Mouse (Mus musculus): ENCODE data around the gene Dab2.

Gene Dab2

DNA sequence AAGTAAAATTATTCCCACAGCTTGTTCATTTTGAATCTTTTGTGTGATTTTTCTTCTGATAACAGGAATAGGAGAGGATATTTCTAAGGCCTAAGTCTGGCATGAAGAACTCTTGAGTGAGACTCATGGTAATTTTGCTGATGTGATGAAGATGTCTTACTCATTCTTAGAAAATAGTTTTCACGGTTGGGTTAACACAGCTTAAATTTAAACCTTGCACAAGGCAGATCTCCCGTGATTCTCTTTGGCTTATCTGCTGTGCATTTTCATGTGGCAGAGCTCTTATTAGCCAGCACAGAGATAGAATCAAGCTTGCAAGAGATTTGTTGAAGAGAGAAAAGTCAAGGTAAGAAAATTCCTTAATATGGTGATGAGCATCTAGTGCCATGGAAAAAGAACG lies at the start of gene Dab2:
Gene Dab2, plus strand, starts transcription at position 235 of the 400 bp plus-strand sequence.
- DNase-seq, result no peak

DNA sequence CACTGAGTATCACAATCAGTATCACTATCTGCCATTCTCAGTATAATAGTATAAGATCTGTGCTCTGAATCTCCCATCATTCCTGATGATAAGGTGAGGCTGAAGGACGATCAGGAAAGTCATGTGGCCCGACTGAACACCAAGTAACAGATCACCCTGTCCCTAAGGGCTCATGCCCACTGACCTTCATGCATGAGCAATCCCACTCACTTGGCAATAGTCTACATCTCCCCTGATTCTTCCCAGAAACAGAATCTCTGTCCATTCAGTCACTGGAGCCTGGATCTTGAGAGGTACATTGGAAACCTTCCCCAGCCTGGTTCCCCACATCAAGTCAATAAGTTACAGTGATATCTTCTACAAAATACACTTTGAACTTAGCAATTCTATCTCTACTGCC lies 46.1 kb upstream of the Dab2 start:
- DNase-seq, result no peak

DNA sequence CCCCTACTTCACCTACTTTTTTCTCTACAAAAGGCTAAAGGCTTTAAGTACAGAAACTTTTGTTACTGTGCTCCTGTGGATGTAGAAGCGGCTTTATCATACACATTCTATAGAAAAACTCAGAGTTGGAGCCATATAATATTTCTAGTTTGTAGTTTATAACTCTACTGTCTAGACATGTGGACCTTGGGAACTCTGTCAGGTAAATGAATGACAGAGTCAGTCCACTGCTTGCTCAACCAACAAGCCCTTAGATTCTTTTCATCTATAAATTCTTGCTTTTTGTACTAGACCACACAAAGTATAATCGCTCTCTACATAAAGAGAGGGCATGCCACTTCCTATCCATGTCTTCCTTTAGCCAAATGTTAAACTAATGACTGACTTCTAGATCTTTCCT lies 45.2 kb upstream of the Dab2 start:
- DNase-seq, result no peak

DNA sequence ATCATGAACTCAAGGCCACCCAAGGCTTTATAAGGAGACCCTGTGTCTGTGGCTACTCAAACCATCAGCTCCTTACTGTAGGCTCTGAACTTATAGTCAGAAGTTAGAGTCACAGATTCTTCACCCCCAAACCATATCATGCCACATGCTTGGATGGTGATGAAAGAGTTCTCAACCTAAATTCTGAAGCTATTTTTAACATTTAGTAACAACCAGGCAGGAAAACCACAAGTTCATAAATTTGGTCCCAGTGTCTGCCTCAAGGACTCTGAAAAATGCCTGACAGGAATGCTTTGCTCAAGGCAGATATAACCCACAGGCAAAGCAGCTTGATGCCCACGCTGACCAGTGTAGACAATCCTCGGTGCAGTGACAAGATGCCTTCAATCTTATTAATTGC lies 42.5 kb upstream of the Dab2 start:
- DNase-seq, result no peak

DNA sequence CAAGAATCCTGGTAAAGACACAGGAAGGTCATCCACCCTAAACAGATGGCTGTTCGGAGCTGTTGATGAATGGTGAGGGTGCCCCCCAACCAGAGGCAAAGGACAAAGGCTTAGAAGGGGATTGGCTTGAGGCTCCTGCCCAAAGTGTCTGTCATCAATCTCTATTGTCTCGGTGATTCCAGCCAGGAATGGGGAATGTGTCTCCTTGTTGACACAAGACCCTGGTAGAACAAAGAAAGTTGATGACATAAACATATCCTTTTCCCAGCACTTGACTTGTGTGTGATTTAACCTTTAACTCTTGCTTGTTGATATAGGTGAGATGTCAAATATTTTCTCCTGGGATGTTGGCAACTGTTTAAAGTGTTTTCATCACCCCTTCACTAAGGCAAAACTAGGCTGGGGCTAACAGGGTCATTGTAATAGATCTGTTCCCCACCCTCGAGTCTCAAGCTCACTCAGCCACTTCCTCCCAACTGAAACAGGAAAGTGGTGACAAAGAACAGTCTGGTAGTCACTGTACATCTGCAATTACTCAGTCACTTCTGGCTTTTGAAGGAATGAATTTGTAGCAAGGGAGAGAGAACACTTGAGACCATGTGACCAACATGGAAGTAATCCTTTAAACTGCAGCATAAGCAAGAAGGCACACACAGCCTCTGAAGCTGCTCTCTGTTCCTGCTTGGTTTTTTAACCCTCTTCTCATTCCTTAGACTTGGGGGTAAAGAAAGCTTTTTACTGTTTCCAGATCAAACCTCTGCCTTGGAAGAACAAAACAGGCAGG lies 39.4 kb upstream of the Dab2 start:
- no peak for DNase-seq

DNA sequence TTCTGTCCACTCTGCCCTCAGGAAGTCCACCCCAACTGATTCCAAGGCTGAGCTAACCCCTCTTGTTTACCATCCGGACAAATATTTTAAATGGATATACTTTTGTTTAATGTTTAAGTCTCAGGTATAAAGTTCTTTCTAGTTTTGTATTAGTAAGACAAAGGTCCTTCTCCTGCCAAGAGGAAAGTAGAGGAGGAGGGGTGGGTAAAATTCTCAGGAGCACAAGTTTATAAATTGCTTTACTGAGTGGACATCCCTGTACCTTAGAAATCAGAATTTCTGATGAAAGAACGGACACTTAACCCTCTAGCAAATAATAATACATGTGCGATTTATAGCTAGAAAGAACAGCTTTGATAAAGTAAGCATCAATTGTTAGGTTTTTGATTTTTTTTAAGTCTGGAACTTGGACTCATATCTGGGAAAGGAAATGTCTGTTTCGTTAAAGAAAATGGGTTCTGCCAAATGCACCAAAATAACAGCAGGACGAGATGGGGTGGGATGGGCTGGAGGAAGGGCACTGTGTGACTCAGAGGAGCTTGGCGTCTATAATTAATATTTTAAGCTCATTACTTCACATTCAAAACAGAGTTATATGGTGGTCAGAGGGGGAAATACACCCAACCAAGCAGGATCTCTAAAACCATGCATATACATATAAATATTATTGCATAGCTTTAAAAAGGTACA lies 38.7 kb upstream of the Dab2 start:
- no peak for DNase-seq

DNA sequence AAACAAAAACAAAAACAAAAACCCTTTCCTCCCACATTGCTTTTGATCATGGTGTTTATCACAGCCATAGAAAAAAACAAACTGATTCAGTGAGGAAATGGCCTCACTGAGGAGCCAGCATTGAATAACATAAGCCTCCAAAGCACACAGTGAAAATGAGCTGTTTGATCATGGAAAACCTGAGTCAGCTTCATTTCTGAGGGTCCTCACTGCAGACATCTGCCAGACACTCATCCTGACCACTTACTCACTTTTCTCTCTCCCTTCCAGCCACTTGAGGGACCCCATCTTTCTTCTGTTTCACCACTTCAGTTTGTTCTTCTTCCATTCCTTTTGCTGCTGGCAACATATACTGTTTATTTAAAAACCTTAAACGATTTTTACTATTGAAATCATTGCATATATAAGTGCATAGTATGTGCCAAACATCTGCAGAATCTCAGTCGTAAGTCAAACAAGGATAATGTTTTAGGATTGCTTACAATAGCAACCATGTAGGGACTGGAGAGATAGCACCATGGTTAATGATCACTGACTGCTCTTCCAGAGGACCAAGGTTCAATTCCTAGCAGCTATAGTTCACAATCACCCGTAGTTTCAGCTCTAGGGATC lies 32.3 kb upstream of the Dab2 start:
- DNase-seq, result no peak

DNA sequence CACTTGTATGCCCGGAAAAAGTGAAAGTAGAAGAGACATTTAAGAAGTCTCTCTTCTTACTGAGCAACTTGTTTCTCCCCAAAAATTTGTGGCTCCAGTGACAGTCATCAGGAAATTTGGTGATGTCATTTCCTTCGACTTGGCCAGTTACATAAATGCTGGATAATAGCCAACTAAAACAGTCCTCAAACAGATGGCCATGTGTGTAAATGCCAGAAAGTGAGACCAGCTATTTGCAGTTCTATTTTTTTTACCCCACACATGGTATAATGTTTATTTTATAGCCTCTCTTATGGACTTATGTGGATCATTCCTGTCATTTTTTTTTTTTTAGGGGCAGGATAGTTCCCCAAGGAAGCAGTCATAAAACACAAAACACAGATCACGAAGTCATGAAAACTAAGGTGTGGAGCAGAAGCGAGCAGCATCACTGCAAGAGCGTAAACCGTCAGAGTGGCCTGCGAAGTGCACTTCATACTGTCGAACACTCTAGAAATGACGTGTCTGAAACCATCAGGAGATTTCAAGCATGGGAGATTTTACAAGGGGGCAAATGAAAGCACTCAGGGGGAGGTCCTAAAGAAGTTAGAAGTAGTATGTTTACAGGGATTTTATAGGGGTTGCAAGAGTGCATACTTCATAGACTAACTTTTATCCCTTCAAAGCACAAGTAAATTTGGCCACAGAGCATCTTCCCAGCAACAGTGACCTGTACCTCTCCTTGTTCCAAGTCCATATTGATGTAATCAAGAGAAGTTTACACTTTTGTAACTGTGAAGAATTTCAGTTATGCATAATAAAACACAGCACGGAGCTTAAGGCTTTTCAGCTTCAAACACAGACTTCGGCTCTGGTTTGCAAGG lies 20.8 kb upstream of the Dab2 start:
- no peak for DNase-seq

DNA sequence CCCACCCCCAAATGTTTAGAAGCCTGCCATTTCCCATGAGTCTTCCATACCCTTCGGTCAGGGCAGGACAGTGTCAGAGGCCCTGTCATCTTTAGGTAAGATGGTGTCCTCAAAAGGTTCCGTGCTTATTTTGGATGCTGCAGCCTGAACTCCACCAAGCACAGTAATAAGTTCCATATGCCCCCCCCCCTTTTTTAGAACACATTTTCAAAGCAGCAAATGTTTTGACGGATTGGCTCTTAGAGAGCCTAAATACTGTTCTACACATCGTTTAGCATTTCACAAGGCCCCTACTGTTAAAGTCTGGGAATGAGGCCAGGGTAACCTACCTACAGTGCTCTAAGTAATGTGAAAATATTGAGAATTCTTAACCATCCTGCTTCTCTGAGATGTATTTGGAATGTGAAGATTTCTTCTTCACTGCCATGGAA lies 19.6 kb upstream of the Dab2 start:
- no peak for DNase-seq

DNA sequence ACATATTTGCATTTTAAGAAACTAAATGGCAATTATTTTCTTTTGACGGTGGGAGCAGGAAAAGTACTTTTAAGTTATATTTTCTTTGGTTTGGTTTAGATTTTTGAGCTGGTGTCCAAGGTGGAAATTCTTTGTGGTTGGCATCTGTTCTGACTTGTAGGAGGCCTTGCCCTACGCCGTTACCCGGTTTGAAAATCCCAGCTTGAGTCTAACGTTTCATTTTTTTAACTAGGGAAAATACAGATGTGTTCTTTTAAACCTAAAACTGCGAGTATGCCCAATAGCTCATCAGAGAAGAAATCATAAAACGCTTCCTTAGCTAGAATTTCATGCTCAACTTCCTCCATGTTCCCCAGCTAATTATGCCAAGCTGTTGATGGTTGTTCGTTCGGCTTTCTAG lies 16.3 kb upstream of the Dab2 start:
- no peak for DNase-seq

DNA sequence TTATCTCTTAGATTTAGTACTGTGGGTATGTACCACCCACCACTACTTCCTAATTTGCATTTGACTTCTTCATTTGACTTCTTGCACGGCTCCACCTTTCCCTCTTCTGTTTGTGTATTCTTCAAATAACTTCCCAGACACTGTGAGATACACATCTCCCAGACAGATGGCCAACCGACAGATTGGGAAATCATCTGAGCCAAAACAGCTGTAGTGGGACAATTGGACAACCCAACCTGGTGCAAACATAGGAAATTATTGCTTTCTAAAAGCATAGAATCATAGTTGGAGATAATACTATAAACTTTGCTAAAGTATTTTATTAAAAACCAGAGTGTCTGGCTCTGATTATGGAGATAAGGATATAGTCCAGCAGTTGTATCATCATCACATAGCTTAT lies 3.5 kb upstream of the Dab2 start:
- no peak for DNase-seq

DNA sequence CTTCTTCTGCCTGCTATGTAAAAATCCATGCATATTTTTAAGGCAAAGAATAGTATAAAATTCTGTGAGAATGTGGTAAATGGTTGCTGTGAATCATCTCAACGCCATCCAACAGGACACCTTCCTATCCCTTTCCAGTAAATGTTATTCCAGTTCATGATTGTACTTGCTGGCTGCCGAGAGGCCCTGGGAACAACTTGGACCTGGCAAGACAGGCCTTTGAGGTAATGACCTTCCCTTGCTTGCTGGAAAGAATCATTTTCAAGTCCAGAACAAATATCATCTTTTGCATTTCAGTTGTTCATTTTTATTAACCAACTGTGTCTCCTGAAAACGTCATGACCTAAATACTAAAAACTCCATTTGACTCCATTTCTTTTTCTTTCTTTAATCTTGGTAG lies 862 bp upstream of the Dab2 start:
- DNase-seq, result no peak

DNA sequence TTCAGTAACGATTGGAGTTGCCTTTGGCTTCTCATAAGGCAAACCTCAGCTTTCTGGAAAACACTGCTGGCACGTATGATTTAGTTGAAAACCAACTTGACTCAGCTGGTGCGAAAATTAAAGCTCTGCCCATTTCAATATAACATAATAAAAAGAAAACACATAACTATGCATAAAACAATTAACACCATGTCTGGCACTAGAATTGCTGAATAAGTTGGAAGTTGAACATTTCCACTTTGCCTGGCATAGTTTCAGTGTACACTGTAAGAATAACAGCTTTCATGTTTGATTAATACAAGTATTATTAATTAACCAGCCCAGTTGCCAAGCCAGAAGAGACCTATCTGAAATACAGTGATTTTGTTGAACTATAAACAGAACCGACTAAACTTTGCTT lies 2.6 kb downstream of the Dab2 start:
- DNase-seq, result no peak

DNA sequence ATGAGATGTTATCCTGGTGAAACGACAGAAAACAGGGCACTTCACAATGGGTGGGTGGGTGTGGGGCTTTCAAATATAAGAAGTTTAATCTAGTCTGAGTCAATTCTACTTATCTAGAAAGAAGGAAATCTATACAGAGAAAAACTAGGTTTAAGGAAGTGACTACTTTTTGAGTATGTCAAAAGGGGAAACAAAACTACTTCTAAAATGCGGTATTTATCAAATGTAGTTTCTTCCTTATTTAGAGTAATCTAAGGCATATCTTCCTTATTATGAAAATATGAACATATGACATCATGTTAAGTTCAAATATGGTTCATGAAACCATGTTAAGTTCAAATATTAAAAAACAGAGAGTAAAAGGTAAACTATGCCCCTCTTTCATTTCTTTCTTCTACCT lies 4.2 kb downstream of the Dab2 start:
- no peak for DNase-seq

DNA sequence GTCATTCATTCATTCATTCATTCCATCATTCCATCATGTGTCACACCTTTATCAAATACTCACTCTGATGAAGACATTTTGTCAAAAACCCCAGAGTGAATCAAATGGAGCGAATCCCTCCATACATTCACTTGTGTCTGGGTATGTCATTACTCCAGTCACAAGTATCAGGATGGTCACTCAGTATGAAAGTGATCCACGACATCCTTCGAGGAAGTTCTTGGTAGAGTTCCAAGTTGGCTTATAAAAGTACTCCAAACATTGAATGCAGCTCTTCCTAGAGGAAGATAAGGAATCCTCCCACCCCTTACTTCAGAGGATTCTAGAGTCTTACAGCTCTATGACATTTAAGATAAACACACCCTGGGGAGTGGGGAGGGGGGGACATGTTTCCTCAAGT lies 10.0 kb downstream of the Dab2 start:
- no peak for DNase-seq

DNA sequence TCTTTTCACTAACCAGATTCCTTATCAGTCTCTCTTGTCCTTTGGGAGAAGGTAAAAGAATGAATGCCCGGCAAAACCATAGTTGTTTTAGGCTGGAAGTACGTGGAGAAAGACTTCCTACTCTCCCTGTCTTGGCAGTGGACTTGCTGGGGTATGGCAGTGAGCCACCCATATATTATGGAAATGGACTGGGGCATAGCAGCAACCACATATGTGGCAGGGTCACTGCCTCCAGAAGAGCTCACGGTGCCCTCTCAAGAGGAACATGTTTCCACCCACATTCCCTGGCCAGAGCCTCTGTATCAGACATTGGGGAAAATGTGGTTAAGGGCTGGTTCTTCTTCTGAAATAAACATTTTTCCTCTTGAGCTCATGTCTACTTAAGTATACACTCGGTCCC lies 10.8 kb downstream of the Dab2 start:
- no peak for DNase-seq

DNA sequence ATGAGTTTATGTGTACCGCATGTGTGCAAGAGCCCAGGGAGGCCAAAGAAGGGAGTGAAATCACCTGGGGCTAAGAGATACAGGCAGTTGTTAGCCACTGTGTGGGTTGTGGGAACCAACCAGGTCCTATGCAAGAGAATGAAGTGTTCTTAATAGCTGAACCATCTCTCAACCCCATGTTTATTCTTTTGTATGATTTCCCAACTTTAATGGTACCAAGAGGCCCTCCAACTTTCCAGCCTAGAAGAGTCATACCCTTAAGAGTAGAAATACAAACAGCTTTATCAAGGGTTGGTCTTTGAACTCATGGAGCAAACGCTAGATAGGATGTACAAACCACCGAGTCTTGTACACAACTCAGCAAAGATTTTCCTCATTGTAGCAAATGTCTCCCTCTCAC lies 12.8 kb downstream of the Dab2 start:
- DNase-seq, result no peak

DNA sequence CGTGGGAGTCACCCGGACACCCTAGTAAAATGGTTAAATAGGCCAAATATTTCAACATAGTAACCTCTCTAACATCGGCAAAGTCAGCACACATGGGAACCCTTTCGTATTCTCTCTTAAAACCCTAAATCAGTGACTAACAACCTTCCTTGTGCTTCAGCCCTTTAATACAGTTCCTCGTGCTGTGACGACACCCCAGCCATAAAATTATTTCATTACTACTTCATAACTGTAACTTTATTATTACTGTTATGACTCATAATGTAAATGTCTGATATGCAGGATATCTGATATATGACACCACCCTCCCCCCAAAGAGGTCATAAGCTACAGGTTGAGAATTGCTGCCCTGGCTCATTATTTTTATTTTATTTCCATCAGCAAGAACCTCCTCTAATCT lies 19.8 kb downstream of the Dab2 start:
- no peak for DNase-seq

DNA sequence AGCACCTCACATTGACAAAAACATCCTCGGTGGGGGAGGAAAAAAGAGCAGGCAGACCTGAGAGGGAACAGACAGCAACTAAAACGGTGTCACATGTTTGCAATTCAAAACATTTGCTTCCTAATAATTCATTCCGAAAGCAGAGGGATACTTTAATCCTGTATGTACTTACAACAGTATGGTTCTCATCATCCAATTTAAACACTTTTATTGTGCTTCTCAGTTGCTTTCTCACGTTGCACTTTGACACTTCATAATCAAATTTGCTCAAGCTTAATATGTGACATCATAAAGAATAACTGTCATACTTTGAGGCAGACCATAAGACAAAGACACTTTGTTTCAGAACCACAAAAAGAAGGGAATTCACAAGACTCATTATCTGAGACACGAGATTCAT lies 20.9 kb downstream of the Dab2 start:
- no peak for DNase-seq

DNA sequence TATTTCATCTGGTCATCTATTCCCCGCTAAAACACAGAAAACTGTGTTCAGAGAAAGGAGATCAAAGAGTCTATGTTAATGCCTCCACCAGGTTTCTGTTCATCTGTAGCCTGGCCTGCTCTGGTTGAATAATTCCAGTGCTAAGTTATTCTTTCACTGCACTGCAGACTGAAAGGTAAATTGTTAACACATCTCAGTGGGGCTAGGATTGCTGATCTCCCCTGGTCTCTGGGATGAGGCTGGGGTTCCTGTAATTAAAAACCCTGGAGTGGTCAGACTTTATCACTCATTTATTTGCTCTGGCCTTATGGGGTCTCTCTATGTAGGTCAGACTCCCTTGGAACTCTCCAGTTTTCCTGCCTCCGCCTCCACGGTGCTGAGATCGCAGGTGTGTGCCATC lies 21.7 kb downstream of the Dab2 start:
- DNase-seq, result no peak

DNA sequence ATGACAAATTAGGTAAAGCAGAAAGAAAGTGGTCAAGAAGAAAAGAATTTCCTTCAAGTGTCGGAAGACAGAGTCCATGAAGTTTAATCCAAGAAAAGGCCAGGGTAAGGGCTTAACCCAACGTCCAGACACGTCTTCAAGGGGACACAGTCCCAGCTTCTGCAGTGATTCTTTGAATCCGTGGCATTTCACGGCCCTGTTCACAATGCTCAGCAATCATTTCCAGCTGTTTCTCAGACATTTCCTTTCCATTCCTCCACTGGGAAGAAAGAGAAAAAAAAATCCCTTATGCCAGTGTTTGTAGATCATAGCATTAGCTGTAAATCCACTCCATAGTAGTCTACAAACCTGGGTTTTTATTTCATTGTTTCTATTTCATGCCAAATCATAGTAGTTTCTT lies 22.7 kb downstream of the Dab2 start:
- no peak for DNase-seq

DNA sequence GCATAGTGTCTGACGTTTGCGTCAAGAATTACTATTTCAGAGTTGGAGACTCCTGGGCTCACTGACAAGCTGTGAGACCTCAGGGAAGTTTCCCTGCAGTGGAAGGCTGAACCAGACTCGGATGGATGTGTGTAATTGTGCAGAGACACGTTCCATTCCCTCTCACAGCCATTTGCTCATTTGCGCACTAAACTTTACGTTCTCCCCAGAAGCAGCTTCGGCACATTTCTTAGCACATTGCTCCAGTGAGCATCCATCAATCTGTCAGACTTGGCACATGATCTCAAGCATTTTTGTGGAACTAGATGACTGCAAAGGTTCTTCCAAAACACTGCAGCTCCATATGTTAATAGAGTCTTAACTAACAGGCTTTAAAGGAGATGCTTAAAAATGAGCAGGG lies 24.0 kb downstream of the Dab2 start:
- no peak for DNase-seq

DNA sequence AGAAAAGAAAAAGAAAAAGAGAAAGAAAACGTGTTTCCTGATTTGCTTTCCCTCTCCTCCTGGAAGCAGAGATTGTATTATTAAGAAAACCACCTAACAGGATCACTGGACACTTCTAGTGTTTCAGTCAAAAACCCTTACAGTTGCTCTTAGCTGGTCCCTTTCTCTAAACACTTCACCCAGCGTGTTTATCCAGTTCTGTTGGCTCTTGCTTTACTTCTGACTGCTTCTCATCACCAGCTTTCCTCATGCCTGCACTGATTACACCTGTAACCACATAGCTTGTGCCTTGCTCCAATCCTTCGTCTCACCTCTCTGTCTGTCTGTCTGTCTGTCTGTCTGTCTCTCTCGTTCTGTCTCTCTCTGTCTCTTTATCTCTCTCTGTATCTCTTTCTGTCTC lies 25.9 kb downstream of the Dab2 start:
- DNase-seq, result no peak

Data from thymus, postnatal 4 days (tissue).